Mouse (Mus musculus): ENCODE results near the gene Tpm3. TPM values are rescaled to one million over a fixed set of nuclear protein-coding genes. Genes with fewer than 3 reads are reported as not detected.

Gene Tpm3
- total RNA-seq (2012; rRNA removed) (274 and 314 TPM in 2 replicates), polyA plus RNA-seq (2012; ENCODE audit: insufficient read depth in 1 of 2, insufficient read length in 2 of 2, low read depth in 1 of 2, low replicate concordance in 2 of 2, missing spikeins in 1 of 2) (100 to 1,000 TPM; 205 to 273 TPM)

GRCm38 (mm10) chr3:90072294-90072693 lies at the start of gene Tpm3:
Gene Tpm3 (plus strand): TSS chr3:90072649.
- H3K27ac ChIP-seq (ENCODE audit: control insufficient read depth, low read depth, low read length) = no peak within 1 kb of the TSS
- TF ChIP-seq ZNF384 (IDR thresholded peaks at IDR 0.05; ENCODE audit: low read depth, low read length) (peak; percentile 75), ETS1 (IDR thresholded peaks at IDR 0.05; ENCODE audit: low read depth, low read length) (peak; percentile 52), ZC3H11A (IDR thresholded peaks at IDR 0.05; ENCODE audit: low read depth, low read length) (no peak)

GRCm38 (mm10) chr3:90034653-90035052 lies 37.8 kb upstream of the Tpm3 start:
- TF ChIP-seq USF2 (IDR thresholded peaks at IDR 0.05; ENCODE audit: borderline replicate concordance in 1 of 2, insufficient read depth in 1 of 2, low read depth in 1 of 2, low read length in 2 of 2) (no peak), RCOR1 (IDR thresholded peaks at IDR 0.05; ENCODE audit: low read depth, low read length) (no peak), SIN3A (IDR thresholded peaks at IDR 0.05; ENCODE audit: low read length) (0 out of 2 replicates have a peak, but pooled peaks have one; percentile 21), NRF1 (IDR thresholded peaks at IDR 0.05; ENCODE audit: insufficient read depth, low read depth, low read length, poor library complexity, severe bottlenecking) (no peak), POLR2AphosphoS2 (IDR thresholded peaks at IDR 0.05; ENCODE audit: low read length) (0 out of 2 replicates have a peak, but pooled peaks have one; percentile 25), ELF1 (IDR thresholded peaks at IDR 0.05; ENCODE audit: low read depth, low read length) (no peak), E2F4 (IDR thresholded peaks at IDR 0.05; ENCODE audit: borderline replicate concordance, low read depth, low read length) (no peak), TCF12 (IDR thresholded peaks at IDR 0.05; ENCODE audit: low read depth, low read length) (peak; percentile 41; the same call in 1 of the 2 replicates), ETS1 (IDR thresholded peaks at IDR 0.05; ENCODE audit: low read depth, low read length) (0 out of 2 replicates have a peak, but pooled peaks have one; percentile 45), USF1 (IDR thresholded peaks at IDR 0.05; ENCODE audit: low read depth, low read length) (no peak), EP300 (IDR thresholded peaks at IDR 0.05; ENCODE audit: low read depth in 1 of 2, low read length in 2 of 2) (peak; percentile 21 to 71; a peak in 2 of 4 replicates), MAX (IDR thresholded peaks at IDR 0.05; ENCODE audit: low read length) (no peak)
- Histone ChIP-seq H3K27ac (ENCODE audit: control insufficient read depth, low read depth, low read length) (no peak overlapping the region), H3K4me3 (ENCODE audit: control insufficient read depth in 1 of 2, insufficient read depth in 1 of 2, low read depth in 2 of 2, low read length in 2 of 2) (no peak overlapping the region), H3K9me3 (replicated peaks; ENCODE audit: insufficient read depth, low read length) (no peaks in the 10 kb centered on the region), H3K4me1 (ENCODE audit: control insufficient read depth in 1 of 2, insufficient read depth in 2 of 2, low read length in 2 of 2) (peaks cover 2 to 10% of the 10 kb centered on the region in 2 experiments; a peak in 3 of 4 replicates), H3K27me3 (ENCODE audit: control insufficient read depth in 1 of 2, insufficient read depth in 2 of 2, low read length in 2 of 2) (no peaks in the 10 kb centered on the region), H3K9ac (ENCODE audit: control insufficient read depth, low read depth, low read length, poor library complexity, severe bottlenecking) (no peak overlapping the region), H3K79me2 (ENCODE audit: control insufficient read depth, insufficient read depth, low read length, poor library complexity) (0 out of 2 replicates have a peak, but pooled peaks cover 2% of the 10 kb centered on the region), H3K36me3 (ENCODE audit: control insufficient read depth in 1 of 2, insufficient read depth in 2 of 2, low read length in 2 of 2) (peaks cover 36 to 89% of the 10 kb centered on the region in 2 experiments)
- DNase-seq (ENCODE audit: low read depth, low spot score) = no peak

More at GRCm38 (mm10) chr3:90072294-90072693, at the start of gene Tpm3:
- Histone ChIP-seq H3K4me1 (ENCODE audit: control insufficient read depth in 1 of 2, insufficient read depth in 2 of 2, low read length in 2 of 2) (peaks cover 0 to 7% of the 10 kb centered on the region in 2 experiments; a peak in 1 of 4 replicates), H3K27me3 (ENCODE audit: control insufficient read depth in 1 of 2, insufficient read depth in 2 of 2, low read length in 2 of 2) (no peaks in the 10 kb centered on the region), H3K9me3 (replicated peaks; ENCODE audit: insufficient read depth, low read length) (no peaks in the 10 kb centered on the region), H3K79me2 (ENCODE audit: control insufficient read depth, insufficient read depth, low read length, poor library complexity) (no peaks in the 10 kb centered on the region), H3K36me3 (ENCODE audit: control insufficient read depth in 1 of 2, insufficient read depth in 2 of 2, low read length in 2 of 2) (no peaks in the 10 kb centered on the region; a peak in 2 of 4 replicates), H3K9ac (ENCODE audit: control insufficient read depth, low read depth, low read length, poor library complexity, severe bottlenecking) (no peak within 1 kb of the TSS), H3K4me3 (ENCODE audit: control insufficient read depth in 1 of 2, insufficient read depth in 1 of 2, low read depth in 2 of 2, low read length in 2 of 2) (no peak within 1 kb of the TSS)
- DNase-seq (ENCODE audit: low read depth, low spot score) = no peak
